Mouse (Mus musculus) intestine, embryonic 16.5 days (tissue): ENCODE data around the gene Mical2. TPM values are rescaled to one million over a fixed set of nuclear protein-coding genes. Genes with fewer than 3 reads are reported as not detected.
A peak's percentile ranks its signal among the peaks of the same experiment; 100 is the strongest.

Experiments used
- ATAC-seq: fragments of 200-750 bp; cut with Nextera tagmentation; 2 replicates; pipeline ENCODE4 v1.8.0; 2017; ENCODE audit warnings: moderate TSS enrichment, moderate library complexity
- H3K27ac ChIP-seq: fragments of 300-500 bp; sonication (generic); 2 replicates; pipeline ENCODE4 v1.5.1; 2014; ENCODE audit warnings: mild to moderate bottlenecking, low read length
- H3K27me3 ChIP-seq: fragments of 300-500 bp; sonication (generic); replicated peaks from 2 replicates; pipeline ENCODE4 v1.6.1; 2014; ENCODE audit warnings: low read length, control low read depth, mixed read lengths; ENCODE audit not compliant: control insufficient read depth, insufficient read depth
- H3K36me3 ChIP-seq: fragments of 300-500 bp; sonication (generic); 2 replicates; pipeline ENCODE4 v1.6.1; 2014; ENCODE audit warnings: low read length, control low read depth; ENCODE audit not compliant: control insufficient read depth, insufficient read depth
- H3K4me1 ChIP-seq: fragments of 300-500 bp; sonication (generic); 2 replicates; pipeline ENCODE4 v1.6.1; 2014; ENCODE audit warnings: low read length, control low read depth, mixed read lengths; ENCODE audit not compliant: control insufficient read depth, insufficient read depth
- H3K4me2 ChIP-seq: fragments of 300-500 bp; sonication (generic); 2 replicates; pipeline ENCODE4 v1.6.1; 2014; ENCODE audit warnings: low read depth, low read length, control low read depth
- H3K4me3 ChIP-seq: fragments of 300-500 bp; sonication (generic); 2 replicates; pipeline ENCODE4 v1.5.1; 2014; ENCODE audit warnings: mild to moderate bottlenecking, low read length
- H3K9ac ChIP-seq: fragments of 300-500 bp; sonication (generic); 2 replicates; pipeline ENCODE4 v1.6.1; 2014; ENCODE audit warnings: low read depth, low read length
- H3K9me3 ChIP-seq: fragments of 300-500 bp; sonication (generic); 2 replicates; pipeline ENCODE4 v1.6.1; 2016; ENCODE audit warnings: low read length, control low read depth; ENCODE audit not compliant: control insufficient read depth
- WGBS: fragments of 180-500 bp; shearing (Covaris S2); extraction: QIAGEN DNeasy Blood & Tissue Kit; methylation state at CpG from one replicate; pipeline ENCODE4 v1.1.7; 2014; 5-methylcytosine and 5-hydroxymethylcytosine counted together
- polyA plus RNA-seq: library from polyadenylated mRNA; unstranded; fragments of >200 nt; fragmentation: Nextera tagmentation; extraction: Ambion mirVana; gene quantifications from 2 replicates; pipeline ENCODE4 v1.2.1, GENCODE M21; 2015

Mical2 gene
- polyA plus RNA-seq, 1 experiment from 2014 or later, result 18.3 TPM

DNA sequence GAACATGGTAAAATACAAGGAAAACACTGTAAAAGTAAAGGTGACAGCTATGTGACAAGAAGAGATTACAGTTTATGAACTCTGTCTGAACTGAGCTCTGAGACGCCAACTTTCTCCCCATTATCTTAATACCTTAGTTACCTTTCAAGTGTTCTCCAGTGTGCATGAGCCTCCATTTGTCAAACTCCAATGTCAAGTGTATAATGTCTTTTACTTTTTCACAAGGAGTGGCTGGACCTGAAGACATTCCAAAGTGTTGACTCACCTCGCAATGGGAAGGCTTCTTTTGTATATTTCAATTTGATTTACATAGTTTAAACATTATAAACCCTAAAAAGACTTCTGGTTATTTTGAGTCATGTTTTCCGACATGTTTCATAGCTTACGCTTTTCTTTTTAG, 197.8 kb downstream of the Mical2 start:
- ATAC-seq, result no peak
- no peak overlapping the region for H3K9ac ChIP-seq
- 68% methylated on average over 4 of the region's 4 CpGs for WGBS
- H3K4me1 ChIP-seq, result peaks cover 11% of the 10 kb centered on the region
- H3K9me3 ChIP-seq, result no peaks in the 10 kb centered on the region
- no peak overlapping the region for H3K4me3 ChIP-seq
- H3K36me3 ChIP-seq, result no peaks in the 10 kb centered on the region
- no peak overlapping the region for H3K27ac ChIP-seq
- no peak overlapping the region for H3K4me2 ChIP-seq
- H3K27me3 ChIP-seq, result no peaks in the 10 kb centered on the region

DNA sequence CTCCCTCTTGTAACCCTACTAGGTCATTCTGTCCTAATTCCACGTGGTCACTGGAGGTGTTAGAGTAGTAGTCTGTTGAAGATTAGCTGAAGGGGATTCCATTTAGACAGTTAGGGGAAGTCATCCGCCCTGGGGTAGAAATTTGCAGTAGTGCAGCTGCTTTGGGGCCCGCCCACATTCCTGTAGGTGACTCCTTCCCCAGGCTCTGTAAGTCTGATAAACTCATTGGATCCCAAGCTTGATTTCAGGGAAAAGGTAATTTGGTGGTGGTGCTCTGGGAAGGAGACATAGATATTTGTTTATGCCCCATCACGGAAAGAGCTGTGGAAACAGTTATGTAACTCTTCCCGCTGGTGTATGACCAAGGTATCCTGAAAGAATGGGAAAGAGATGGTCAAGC, 201.2 kb downstream of the Mical2 start:
- 48% methylated on average over 5 of the region's 5 CpGs for WGBS
- Histone ChIP-seq H3K36me3 (no peaks in the 10 kb centered on the region), H3K9ac (peak overlapping the region; percentile 97), H3K4me2 (peak overlapping the region; percentile 90), H3K4me3 (peak overlapping the region; percentile 85), H3K9me3 (no peaks in the 10 kb centered on the region), H3K27me3 (no peaks in the 10 kb centered on the region), H3K27ac (peak overlapping the region; percentile 99), H3K4me1 (peaks cover 16% of the 10 kb centered on the region)
- ATAC-seq, result no peak

DNA sequence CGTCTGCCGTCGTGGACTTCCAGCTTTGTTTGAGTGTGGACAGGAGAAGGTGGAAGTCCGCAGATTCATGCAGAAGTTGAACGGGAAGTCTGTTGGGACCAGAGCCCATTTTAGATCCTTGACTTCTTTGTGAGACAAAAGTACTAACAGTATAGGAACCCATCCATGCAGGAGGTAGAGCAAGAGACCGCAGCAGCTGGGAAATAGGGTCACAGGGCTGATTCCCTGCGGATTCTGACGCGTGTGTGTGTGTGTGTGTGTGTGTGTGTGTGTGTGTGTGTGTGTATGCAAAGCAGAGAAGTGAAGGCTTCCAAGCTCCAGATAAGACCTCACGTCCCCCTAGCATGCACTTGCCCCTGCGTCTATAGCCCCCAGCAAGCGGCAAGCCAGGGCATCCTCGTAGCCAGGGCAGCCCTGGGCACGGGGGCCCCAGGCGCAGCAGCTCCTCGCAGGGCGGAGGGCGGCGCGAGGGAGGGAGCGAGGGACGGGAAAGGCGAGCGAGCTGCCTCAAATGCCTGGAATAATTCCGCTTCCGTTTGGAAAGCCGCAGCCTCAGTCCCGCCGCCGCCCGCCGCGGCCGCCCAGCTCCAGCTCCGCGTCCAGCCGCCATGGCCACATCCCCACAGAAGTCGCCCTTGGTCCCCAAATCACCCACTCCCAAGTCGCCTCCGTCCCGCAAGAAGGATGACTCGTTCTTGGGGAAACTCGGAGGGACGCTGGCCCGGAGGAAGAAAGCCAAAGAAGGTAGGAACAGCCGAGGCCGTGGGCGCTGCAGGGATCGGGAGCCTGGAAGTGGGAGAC, 201.9 kb downstream of the Mical2 start, which contains the start of gene Parva:
Parva (plus strand) TSS at position 149 of the 801 bp plus-strand sequence.
- Histone ChIP-seq H3K4me3 (peak within 1 kb of the TSS; percentile 85), H3K4me2 (peak within 1 kb of the TSS; percentile 90), H3K27me3 (no peaks in the 10 kb centered on the region), H3K27ac (peak within 1 kb of the TSS; percentile 99), H3K36me3 (no peaks in the 10 kb centered on the region), H3K9me3 (no peaks in the 10 kb centered on the region), H3K9ac (peak within 1 kb of the TSS; percentile 97), H3K4me1 (peaks cover 16% of the 10 kb centered on the region)
- under 1% methylated on average over 48 of the region's 49 CpGs for WGBS
- peak; percentile 90 for ATAC-seq

DNA sequence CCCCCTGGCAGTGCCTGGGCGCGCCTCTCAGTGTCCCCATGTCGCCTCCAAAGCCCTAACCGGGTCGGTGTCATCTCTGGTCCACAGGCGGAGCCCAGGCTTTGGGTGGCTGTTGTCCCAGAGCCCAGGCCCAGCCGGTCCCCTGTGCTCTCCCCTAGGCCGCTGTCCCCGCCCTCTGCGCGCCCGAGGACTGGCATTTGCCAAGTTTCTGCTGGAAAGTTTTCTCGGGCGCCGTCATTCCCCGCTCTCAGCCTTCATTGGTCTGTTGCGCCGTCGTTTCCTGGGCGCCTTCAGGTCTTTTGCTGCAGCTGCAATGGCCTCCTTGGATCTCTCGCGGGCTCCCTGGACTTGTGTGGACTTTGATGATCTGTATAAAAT, 202.5 kb downstream of the Mical2 start:
- H3K9me3 ChIP-seq, result no peaks in the 10 kb centered on the region
- no peaks in the 10 kb centered on the region for H3K36me3 ChIP-seq
- peak overlapping the region; percentile 99 for H3K27ac ChIP-seq
- no peaks in the 10 kb centered on the region for H3K27me3 ChIP-seq
- peaks cover 16% of the 10 kb centered on the region for H3K4me1 ChIP-seq
- ATAC-seq, result peak; percentile 95
- peak overlapping the region; percentile 85 for H3K4me3 ChIP-seq
- peak overlapping the region; percentile 90 for H3K4me2 ChIP-seq
- 0% methylated on average over 22 of the region's 22 CpGs for WGBS
- peak overlapping the region; percentile 97 for H3K9ac ChIP-seq

DNA sequence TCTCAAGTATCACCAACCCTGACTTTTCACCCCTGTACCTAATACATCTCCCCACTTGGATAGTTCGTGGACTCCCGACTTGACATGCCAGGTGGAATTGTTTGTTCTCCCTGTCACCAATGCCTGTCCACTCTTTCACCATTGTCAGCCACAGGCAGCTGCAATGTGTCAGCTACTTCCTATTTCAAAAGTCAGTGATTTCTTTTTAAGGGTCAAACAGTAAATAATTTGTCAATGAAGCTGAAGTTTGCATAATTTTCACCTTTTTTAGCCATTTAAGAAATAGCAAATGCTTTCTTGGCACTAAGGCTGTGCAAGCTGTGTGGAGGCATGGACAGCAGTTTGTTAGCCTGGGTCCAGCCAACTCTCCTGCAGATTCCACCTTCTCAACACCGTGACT, 214.2 kb downstream of the Mical2 start:
- H3K9me3 ChIP-seq, result peaks cover 3% of the 10 kb centered on the region; the same call in 1 of the 2 replicates
- no peak for ATAC-seq
- no peaks in the 10 kb centered on the region for H3K27me3 ChIP-seq
- H3K4me3 ChIP-seq, result no peak overlapping the region
- peaks cover 26% of the 10 kb centered on the region for H3K4me1 ChIP-seq
- peaks cover 3% of the 10 kb centered on the region for H3K36me3 ChIP-seq
- no peak overlapping the region for H3K9ac ChIP-seq
- no peak overlapping the region for H3K27ac ChIP-seq
- H3K4me2 ChIP-seq, result no peak overlapping the region
- WGBS, result 54% methylated on average over 3 of the region's 3 CpGs

DNA sequence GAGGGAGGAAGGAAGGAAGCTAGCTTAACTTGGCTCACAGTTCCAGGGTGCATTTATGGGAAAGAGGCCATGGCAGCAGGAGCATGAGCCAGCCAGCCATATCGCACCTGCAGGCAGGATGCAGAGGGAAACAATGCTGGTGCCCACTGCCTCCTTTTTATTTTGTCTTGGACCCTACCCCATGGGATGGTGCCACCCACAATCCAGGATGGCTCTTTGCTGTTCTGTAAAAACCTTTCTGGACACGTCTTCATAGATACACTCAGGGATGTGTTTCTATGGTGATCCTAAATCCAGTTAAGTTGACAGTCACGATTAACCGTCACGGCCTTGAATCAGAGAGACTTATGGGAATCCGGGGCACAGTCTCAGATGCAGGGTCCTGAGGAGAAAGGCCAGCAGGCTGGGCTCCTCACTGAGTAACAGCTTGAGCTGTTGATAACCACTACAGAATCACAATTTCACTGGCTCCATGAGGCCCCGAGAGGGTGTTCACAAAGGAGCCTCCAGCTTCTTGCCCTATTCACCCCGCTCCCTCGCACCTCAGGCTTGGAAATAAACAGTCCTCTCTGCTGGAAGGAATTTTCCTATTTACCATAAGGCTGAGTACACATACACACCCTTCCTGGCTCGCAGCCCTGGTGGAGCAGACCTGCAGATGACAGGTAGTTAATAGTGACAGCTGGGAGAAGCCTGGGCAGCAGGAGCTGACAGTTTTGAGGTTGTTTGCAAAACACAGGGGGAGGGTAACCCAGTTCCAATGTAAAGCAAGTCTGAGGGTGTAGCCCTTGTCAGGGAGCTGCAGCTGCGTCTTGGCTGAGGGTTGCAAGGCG, 218.7 kb downstream of the Mical2 start:
- Histone ChIP-seq H3K4me3 (no peak overlapping the region), H3K4me2 (peak overlapping the region; percentile 32), H3K27ac (peak overlapping the region; percentile 69), H3K36me3 (no peaks in the 10 kb centered on the region), H3K9me3 (no peaks in the 10 kb centered on the region), H3K9ac (peak overlapping the region; percentile 47), H3K27me3 (no peaks in the 10 kb centered on the region), H3K4me1 (peaks cover 32% of the 10 kb centered on the region)
- WGBS, result 18% methylated on average over 12 of the region's 12 CpGs
- peak; percentile 84 for ATAC-seq

DNA sequence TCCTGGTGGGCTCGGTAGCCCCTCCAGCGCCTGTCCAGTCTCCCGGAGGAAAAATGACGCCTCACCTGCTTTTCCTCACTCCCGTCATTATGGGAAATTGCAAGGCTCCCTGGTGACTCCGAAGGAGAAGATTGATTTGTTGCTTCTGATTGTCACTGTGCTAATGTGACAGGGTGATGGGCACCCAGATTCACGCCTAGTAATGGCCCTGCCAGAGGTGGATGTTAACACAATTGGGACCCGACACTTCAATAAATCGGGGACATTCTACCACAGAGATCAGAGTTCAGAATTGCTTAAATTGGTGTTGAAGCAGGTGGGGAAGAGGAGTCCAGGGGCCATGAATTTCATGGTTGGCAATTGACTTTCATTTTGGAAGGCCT, 219.3 kb downstream of the Mical2 start:
- Histone ChIP-seq H3K27ac (peak overlapping the region; percentile 69; the same call in 1 of the 2 replicates), H3K4me1 (peaks cover 32% of the 10 kb centered on the region), H3K4me2 (peak overlapping the region; percentile 32)

DNA sequence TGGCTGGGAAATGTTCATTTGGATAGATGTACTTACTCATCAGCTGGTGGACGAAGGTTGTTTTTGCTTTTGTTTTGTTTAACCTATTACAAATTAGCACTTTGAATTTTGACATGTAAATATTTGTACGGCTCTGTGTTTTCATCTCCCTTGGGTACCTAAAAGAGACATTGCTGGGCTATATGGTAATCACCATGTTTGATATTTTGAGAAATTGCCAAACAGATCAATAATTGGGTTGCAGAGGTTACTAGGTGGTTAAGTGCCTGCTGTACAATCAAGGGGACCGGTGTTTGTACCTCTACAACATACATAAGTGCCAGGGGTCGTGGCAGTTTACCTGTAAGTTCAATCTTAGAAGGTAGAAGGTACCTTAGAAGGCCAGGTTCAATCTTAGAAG, 220.8 kb downstream of the Mical2 start:
- no peak for ATAC-seq
- 83% methylated on average over 4 of the region's 4 CpGs for WGBS
- no peaks in the 10 kb centered on the region for H3K27me3 ChIP-seq

More for the DNA sequence above, 219.3 kb downstream of the Mical2 start:
- ATAC-seq, result peak; percentile 32; the same call in 1 of the 2 replicates
- H3K36me3 ChIP-seq, result no peaks in the 10 kb centered on the region
- peak overlapping the region; percentile 47; the same call in 1 of the 2 replicates for H3K9ac ChIP-seq
- no peaks in the 10 kb centered on the region for H3K27me3 ChIP-seq
- no peak overlapping the region for H3K4me3 ChIP-seq
- H3K9me3 ChIP-seq, result no peaks in the 10 kb centered on the region
- WGBS, result 24% methylated on average over 9 of the region's 9 CpGs

DNA sequence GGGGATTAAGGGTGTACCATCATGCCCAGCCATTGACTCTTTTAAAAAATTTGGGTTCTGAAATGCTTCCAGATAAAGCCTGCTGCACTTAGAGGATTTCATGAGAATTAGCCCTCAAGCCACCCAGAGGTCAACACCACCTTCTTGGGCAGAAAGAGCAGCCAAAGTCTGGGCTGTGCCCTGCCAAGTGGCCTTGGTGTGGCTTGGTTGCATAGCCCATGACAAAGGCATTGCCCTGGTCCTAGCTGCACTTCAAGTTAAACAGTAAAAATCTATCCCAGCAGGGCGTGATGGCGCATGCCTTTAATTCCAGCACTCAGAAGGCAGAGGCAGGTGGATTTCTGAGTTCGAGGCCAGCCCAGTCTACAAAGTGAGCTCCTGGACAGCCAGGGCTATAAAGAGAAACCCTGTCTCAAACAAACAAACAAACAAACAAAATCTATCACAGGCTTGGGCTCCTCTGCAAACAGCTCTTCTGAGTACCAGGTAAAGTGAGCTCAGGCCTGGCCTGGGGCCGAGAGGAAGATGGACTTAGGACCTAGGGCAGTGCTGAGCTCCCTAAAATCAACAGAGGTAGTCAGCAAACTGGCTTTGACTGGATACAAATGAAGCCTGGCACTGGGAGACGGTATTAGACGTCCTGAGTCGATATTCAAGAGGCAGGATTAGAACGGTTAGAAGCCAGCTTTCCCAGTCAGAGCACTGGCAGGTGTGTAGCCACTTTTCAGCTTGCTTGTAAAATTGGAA, 224.5 kb downstream of the Mical2 start:
- Histone ChIP-seq H3K36me3 (no peaks in the 10 kb centered on the region), H3K4me3 (no peak overlapping the region), H3K4me1 (peaks cover 27% of the 10 kb centered on the region), H3K27me3 (no peaks in the 10 kb centered on the region), H3K9ac (no peak overlapping the region), H3K27ac (no peak overlapping the region), H3K4me2 (no peak overlapping the region), H3K9me3 (no peaks in the 10 kb centered on the region)
- 0 out of 2 replicates have a peak, but pooled peaks have one; percentile 14 for ATAC-seq
- 76% methylated on average over 8 of the region's 8 CpGs for WGBS

More for the DNA sequence above, 220.8 kb downstream of the Mical2 start:
- H3K4me2 ChIP-seq, result no peak overlapping the region
- no peaks in the 10 kb centered on the region for H3K9me3 ChIP-seq
- H3K9ac ChIP-seq, result no peak overlapping the region
- H3K27ac ChIP-seq, result no peak overlapping the region
- peaks cover 37% of the 10 kb centered on the region for H3K4me1 ChIP-seq
- no peaks in the 10 kb centered on the region for H3K36me3 ChIP-seq
- no peak overlapping the region for H3K4me3 ChIP-seq
